Mouse (Mus musculus) heart, embryonic 14.5 days (tissue): Measurements from ENCODE around the gene Scg5. TPM values are rescaled to one million over a fixed set of nuclear protein-coding genes. Genes with fewer than 3 reads are reported as not detected.

ENCODE experiments used
- ATAC-seq: fragments of 200-750 bp; cut with Nextera tagmentation; 2 replicates; pipeline ENCODE4 v1.8.0; 2017; ENCODE audit warnings: low read depth, moderate TSS enrichment; ENCODE audit not compliant: insufficient number of reproducible peaks, insufficient read depth, low FRiP score
- H3K27ac ChIP-seq, 2 experiments: fragments of 200-500 bp in 1 of 2; fragments of 300-500 bp in 1 of 2; sonication (generic) in 1 of 2; replicated peaks in 1 of 2; 2 replicates each; pipeline ENCODE4 v1.5.1; 2012 to 2014; ENCODE audit warnings: low read depth in 2 of 2, low read length in 2 of 2, control low read depth in 1 of 2, mild to moderate bottlenecking in 1 of 2, mixed read lengths in 1 of 2; ENCODE audit not compliant: control insufficient read depth in 1 of 2, insufficient read depth in 1 of 2
- H3K27me3 ChIP-seq: fragments of 300-500 bp; sonication (generic); 2 replicates; pipeline ENCODE4 v1.6.1; 2014; ENCODE audit warnings: mild to moderate bottlenecking, low read length, control low read depth; ENCODE audit not compliant: control insufficient read depth, insufficient read depth
- H3K36me3 ChIP-seq: fragments of 300-500 bp; sonication (generic); 2 replicates; pipeline ENCODE4 v1.6.1; 2014; ENCODE audit warnings: mild to moderate bottlenecking, control low read depth, low read length, mixed read lengths; ENCODE audit not compliant: control insufficient read depth, insufficient read depth
- H3K4me1 ChIP-seq, 2 experiments: fragments of 200-500 bp in 1 of 2; fragments of 300-500 bp in 1 of 2; sonication (generic) in 1 of 2; 2 replicates each; pipeline ENCODE4 v1.6.1; 2012 to 2014; ENCODE audit warnings: low read length in 2 of 2, control low read depth in 1 of 2, mixed read lengths in 1 of 2; ENCODE audit not compliant: control insufficient read depth in 2 of 2, insufficient read depth in 2 of 2
- H3K4me2 ChIP-seq: fragments of 300-500 bp; sonication (generic); 2 replicates; pipeline ENCODE4 v1.6.1; 2014; ENCODE audit warnings: mild to moderate bottlenecking, low read length
- H3K4me3 ChIP-seq, 2 experiments: fragments of 200-500 bp in 1 of 2; fragments of 300-500 bp in 1 of 2; sonication (generic) in 1 of 2; 2 replicates each; pipeline ENCODE4 v1.5.1; 2012 to 2014; ENCODE audit warnings: low read length in 2 of 2, mild to moderate bottlenecking in 2 of 2, control low read depth in 1 of 2, low read depth in 1 of 2, moderate library complexity in 1 of 2; ENCODE audit not compliant: control insufficient read depth in 1 of 2, insufficient read depth in 1 of 2
- H3K9ac ChIP-seq: fragments of 300-500 bp; sonication (generic); 2 replicates; pipeline ENCODE4 v1.6.1; 2014; ENCODE audit warnings: mild to moderate bottlenecking, low read length
- H3K9me3 ChIP-seq: fragments of 300-500 bp; sonication (generic); 2 replicates; pipeline ENCODE4 v1.6.1; 2016; ENCODE audit warnings: low read length, control low read depth; ENCODE audit not compliant: control insufficient read depth
- WGBS: fragments of 180-500 bp; shearing (Covaris S2); extraction: QIAGEN DNeasy Blood & Tissue Kit; methylation state at CpG from one replicate; pipeline ENCODE4 v1.1.7; 2014; 5-methylcytosine and 5-hydroxymethylcytosine counted together
- polyA plus RNA-seq: library from polyadenylated mRNA; unstranded; fragments of >200 nt; fragmentation: Nextera tagmentation; extraction: Ambion mirVana; gene quantifications from 2 replicates; pipeline ENCODE4 v1.2.1, GENCODE M21; 2014

Scg5 gene
- polyA plus RNA-seq, 1 experiment from 2014 or later: 0.99 TPM

- no peak overlapping the region for H3K27ac ChIP-seq
- 82% methylated on average over 4 of the region's 4 CpGs for WGBS
- H3K27me3 ChIP-seq: no peaks in the 10 kb centered on the region
- peaks cover 49% of the 10 kb centered on the region for H3K36me3 ChIP-seq
- H3K9ac ChIP-seq: no peak overlapping the region
- H3K4me3 ChIP-seq: no peak overlapping the region
- peaks cover 3 to 24% of the 10 kb centered on the region in 2 experiments; a peak in 3 of 4 replicates for H3K4me1 ChIP-seq
- H3K9me3 ChIP-seq: no peaks in the 10 kb centered on the region
- no peak for ATAC-seq
- H3K4me2 ChIP-seq: no peak overlapping the region
These were observed 16.2 kb upstream of the Scg5 start for GRCm38 (mm10) chr2:113845081-113845480.

DNA sequence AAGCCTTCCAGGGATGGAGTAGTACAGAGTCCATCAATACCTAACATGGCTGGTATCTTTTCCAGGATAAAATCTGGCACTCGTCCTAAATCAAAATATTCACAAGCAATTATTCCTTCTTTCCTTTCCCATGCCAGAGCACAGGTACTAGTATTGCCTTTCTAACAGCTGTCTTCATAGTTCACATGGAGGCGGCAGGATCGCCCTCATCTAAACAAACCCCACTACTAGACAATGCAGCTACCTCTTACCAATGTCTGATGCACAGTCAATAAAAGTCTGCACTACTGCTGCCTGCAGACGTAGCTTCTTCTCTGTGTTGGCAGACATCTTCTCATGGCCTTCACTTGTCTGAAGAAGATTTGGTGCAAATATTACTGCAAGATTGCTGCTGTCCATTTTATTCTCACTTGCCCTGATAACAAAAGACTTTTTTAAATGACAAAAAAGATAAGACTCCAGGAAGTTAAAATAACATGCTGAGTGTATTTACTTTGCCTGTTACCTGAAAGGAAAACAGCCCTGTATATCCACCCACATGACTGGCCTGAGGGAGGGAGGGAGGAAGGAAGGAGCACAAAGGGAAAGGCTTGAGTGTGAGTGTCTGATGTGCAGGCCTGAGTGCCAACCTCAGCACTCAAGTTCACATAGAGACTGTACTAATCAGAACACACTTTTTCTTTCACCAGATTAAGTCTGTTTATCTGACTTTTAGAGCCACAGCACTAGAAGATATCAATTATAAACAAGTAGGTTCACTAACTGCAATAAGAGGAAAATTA, 12.9 kb upstream of the Scg5 start:
- ATAC-seq: no peak
- Histone ChIP-seq H3K4me1 (peaks cover 0 to 14% of the 10 kb centered on the region in 2 experiments; a peak in 2 of 4 replicates), H3K4me2 (no peak overlapping the region), H3K9me3 (no peaks in the 10 kb centered on the region), H3K4me3 (no peak overlapping the region), H3K9ac (no peak overlapping the region), H3K27ac (no peak overlapping the region), H3K27me3 (no peaks in the 10 kb centered on the region), H3K36me3 (peaks cover 75% of the 10 kb centered on the region)
- 93% methylated on average over 4 of the region's 4 CpGs for WGBS

GRCm38 (mm10) chr2:113839488-113839887, 10.6 kb upstream of the Scg5 start:
- Histone ChIP-seq H3K4me1 (no peaks in the 10 kb centered on the region), H3K9ac (no peak overlapping the region), H3K4me2 (no peak overlapping the region), H3K4me3 (no peak overlapping the region), H3K27ac (no peak overlapping the region), H3K9me3 (no peaks in the 10 kb centered on the region), H3K27me3 (no peaks in the 10 kb centered on the region), H3K36me3 (peaks cover 88% of the 10 kb centered on the region)
- ATAC-seq: no peak
- 78% methylated on average over 4 of the region's 4 CpGs for whole genome bisulfite sequencing

- Histone ChIP-seq H3K9ac (no peak overlapping the region), H3K4me1 (no peaks in the 10 kb centered on the region), H3K27me3 (no peaks in the 10 kb centered on the region), H3K27ac (no peak overlapping the region), H3K36me3 (peaks cover 84% of the 10 kb centered on the region), H3K4me3 (no peak overlapping the region), H3K9me3 (no peaks in the 10 kb centered on the region), H3K4me2 (no peak overlapping the region)
- WGBS: 87% methylated on average over 3 of the region's 3 CpGs
- ATAC-seq: no peak
These were observed 6.3 kb upstream of the Scg5 start for GRCm38 (mm10) chr2:113835219-113835618.

- WGBS: 25% methylated on average over 17 of the region's 17 CpGs
- Histone ChIP-seq H3K9me3 (no peaks in the 10 kb centered on the region), H3K36me3 (peaks cover 22% of the 10 kb centered on the region), H3K4me3 (peak overlapping the region; percentile 32 to 38), H3K27me3 (no peaks in the 10 kb centered on the region), H3K4me1 (peaks cover 5 to 7% of the 10 kb centered on the region in 2 experiments; a peak in 2 of 4 replicates), H3K9ac (peak overlapping the region; percentile 38; the same call in 1 of the 2 replicates), H3K4me2 (peak overlapping the region; percentile 68), H3K27ac (no peak overlapping the region)
- ATAC-seq: no peak
These were observed 607 bp downstream of the Scg5 start for GRCm38 (mm10) chr2:113828086-113828942.

DNA sequence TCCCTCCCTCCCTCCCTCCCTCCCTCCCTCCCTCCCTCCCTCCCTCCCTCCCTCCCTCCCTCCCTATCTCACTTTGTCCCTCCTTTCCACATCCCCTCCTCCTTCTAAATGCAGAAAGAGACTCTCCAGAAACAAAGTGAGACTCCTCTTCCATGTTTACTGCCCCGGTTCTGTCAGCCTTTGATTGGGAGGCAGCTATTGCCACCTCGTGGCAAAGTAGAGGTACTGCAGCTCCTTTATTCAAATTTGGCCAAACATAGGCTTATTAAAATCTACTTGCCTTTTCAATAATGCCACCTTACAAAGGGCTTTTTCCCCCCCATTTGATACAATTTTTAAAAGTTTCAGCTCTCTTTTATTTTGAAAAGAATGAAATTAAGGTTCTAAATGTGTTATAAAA, 5.0 kb downstream of the Scg5 start:
- ATAC-seq: no peak
- Histone ChIP-seq H3K4me1 (peaks cover 1 to 3% of the 10 kb centered on the region in 2 experiments; a peak in 2 of 4 replicates), H3K4me2 (no peak overlapping the region), H3K4me3 (no peak overlapping the region), H3K9ac (no peak overlapping the region), H3K9me3 (no peaks in the 10 kb centered on the region), H3K36me3 (no peaks in the 10 kb centered on the region), H3K27ac (no peak overlapping the region), H3K27me3 (no peaks in the 10 kb centered on the region)
- WGBS: 0% methylated on average over 2 of the region's 2 CpGs

DNA sequence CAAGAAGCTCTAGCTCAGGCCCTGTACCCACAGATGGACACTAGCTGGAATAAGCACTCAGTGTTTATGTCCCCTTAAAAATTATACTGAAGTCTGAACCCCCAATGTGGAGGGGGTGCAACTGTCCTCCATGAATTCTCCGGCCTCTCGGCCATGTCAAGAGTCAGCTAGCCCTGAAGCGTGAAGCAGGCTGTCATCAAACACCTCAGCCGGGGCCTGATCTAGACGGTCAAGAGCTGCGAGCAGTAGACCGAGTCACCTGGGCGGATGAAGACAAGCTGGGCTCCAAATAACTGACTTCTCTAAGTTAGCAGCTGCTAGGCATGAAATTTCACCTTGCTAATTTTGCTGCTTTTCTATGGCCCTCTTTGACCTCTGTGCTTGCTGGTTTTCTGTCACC, 6.6 kb downstream of the Scg5 start:
- 73% methylated on average over 8 of the region's 8 CpGs for WGBS

More for the DNA sequence above, 6.6 kb downstream of the Scg5 start:
- Histone ChIP-seq H3K4me2 (no peak overlapping the region), H3K9me3 (no peaks in the 10 kb centered on the region), H3K36me3 (no peaks in the 10 kb centered on the region), H3K4me3 (no peak overlapping the region), H3K9ac (no peak overlapping the region), H3K27ac (no peak overlapping the region), H3K4me1 (no peaks in the 10 kb centered on the region), H3K27me3 (no peaks in the 10 kb centered on the region)
- no peak for ATAC-seq
